Mouse (Mus musculus) MEL-GATA-1-ER (cell line): ENCODE measurements around the gene Bnip3.
A peak's percentile ranks its signal among the peaks of the same experiment; 100 is the strongest.

ENCODE experiments used
- DNase-seq: peaks from one replicate; pipeline ENCODE4 v3.0.0-alpha.2; 2012; ENCODE audit warnings: low read depth; ENCODE audit errors: extremely low read depth

The Bnip3 gene

GRCm38 (mm10) chr7:138909277-138910192, at the start of gene Bnip3:
TSS of gene Bnip3 (minus strand) at chr7:138909519.
- peak; percentile 92 for DNase-seq

- DNase-seq, result no peak
Measured at GRCm38 (mm10) chr7:138957106-138957505, 47.8 kb upstream of the Bnip3 start.

- no peak for DNase-seq
Measured at GRCm38 (mm10) chr7:138955787-138956186, 46.5 kb upstream of the Bnip3 start.

- no peak for DNase-seq
Measured at GRCm38 (mm10) chr7:138948309-138948708, 39.0 kb upstream of the Bnip3 start.

GRCm38 (mm10) chr7:138947741-138948140, 38.4 kb upstream of the Bnip3 start:
- DNase-seq, result no peak

- no peak for DNase-seq
Measured at GRCm38 (mm10) chr7:138945668-138946067, 36.3 kb upstream of the Bnip3 start.

- DNase-seq, result no peak
Measured at GRCm38 (mm10) chr7:138942301-138942700, 33.0 kb upstream of the Bnip3 start.

GRCm38 (mm10) chr7:138941571-138941970, 32.3 kb upstream of the Bnip3 start:
- no peak for DNase-seq

GRCm38 (mm10) chr7:138940612-138941461, 31.5 kb upstream of the Bnip3 start, which contains the start of gene Jakmip3:
TSS of gene Jakmip3 (plus strand) at chr7:138940730.
- no peak for DNase-seq

GRCm38 (mm10) chr7:138940256-138940611, 30.9 kb upstream of the Bnip3 start:
- no peak for DNase-seq

- DNase-seq, result no peak
Measured at GRCm38 (mm10) chr7:138938991-138939390, 29.7 kb upstream of the Bnip3 start.

GRCm38 (mm10) chr7:138934523-138934922, 25.2 kb upstream of the Bnip3 start:
- DNase-seq, result no peak

GRCm38 (mm10) chr7:138928456-138928855, 19.1 kb upstream of the Bnip3 start:
- no peak for DNase-seq

GRCm38 (mm10) chr7:138923756-138924425, 14.6 kb upstream of the Bnip3 start:
- no peak for DNase-seq

- DNase-seq, result no peak
Measured at GRCm38 (mm10) chr7:138921611-138922010, 12.3 kb upstream of the Bnip3 start.

GRCm38 (mm10) chr7:138919156-138919944, 10.0 kb upstream of the Bnip3 start:
- peak; percentile 67 for DNase-seq

- DNase-seq, result no peak
Measured at GRCm38 (mm10) chr7:138913616-138914015, 4.3 kb upstream of the Bnip3 start.

- DNase-seq, result no peak
Measured at GRCm38 (mm10) chr7:138910193-138910562, 859 bp upstream of the Bnip3 start.

- DNase-seq, result no peak
Measured at GRCm38 (mm10) chr7:138908768-138909276, 497 bp downstream of the Bnip3 start.

GRCm38 (mm10) chr7:138907976-138908375, 1.3 kb downstream of the Bnip3 start:
- DNase-seq, result no peak

GRCm38 (mm10) chr7:138907043-138907442, 2.3 kb downstream of the Bnip3 start:
- DNase-seq, result peak; percentile 67
